Mouse (Mus musculus) CH12.LX (cell line): ENCODE data around the gene Nfix. TPM values are rescaled to one million over a fixed set of nuclear protein-coding genes. Genes with fewer than 3 reads are reported as not detected.

Source experiments
- DNase-seq: peaks from one replicate; pipeline ENCODE4 v3.0.0-alpha.2; 2013; ENCODE audit errors: extremely low read depth
- H3K27ac ChIP-seq: 2 replicates; pipeline ENCODE4 v1.5.1; 2012; ENCODE audit warnings: low read depth, mild to moderate bottlenecking, control low read depth, moderate library complexity; ENCODE audit not compliant: insufficient read depth
- H3K27me3 ChIP-seq: replicated peaks from 2 replicates; pipeline ENCODE3; 2012; ENCODE audit warnings: inconsistent platforms
- H3K36me3 ChIP-seq, 2 experiments: replicated peaks in 1 of 2; 2 replicates each; pipeline versions ENCODE3 to v1.6.1; 2012; ENCODE audit warnings: inconsistent platforms in 1 of 2, low read length in 1 of 2, mild to moderate bottlenecking in 1 of 2, mixed read lengths in 1 of 2, moderate library complexity in 1 of 2; ENCODE audit not compliant: control insufficient read depth in 1 of 2, insufficient read depth in 1 of 2
- H3K4me1 ChIP-seq, 2 experiments: 2 replicates each; pipeline ENCODE4 v1.6.1; 2012; ENCODE audit warnings: inconsistent platforms in 1 of 2, moderate library complexity in 1 of 2; ENCODE audit not compliant: insufficient read depth in 2 of 2, control insufficient read depth in 1 of 2
- H3K4me2 ChIP-seq: 2 replicates; pipeline ENCODE4 v1.6.1; 2012; ENCODE audit warnings: low read depth, mild to moderate bottlenecking, control low read depth; ENCODE audit not compliant: poor library complexity, insufficient read depth, severe bottlenecking
- H3K4me3 ChIP-seq, 3 experiments: fragments of 150-350 bp in 1 of 3; sonication (generic) in 1 of 3; replicated peaks in 1 of 3; 2 replicates each; pipeline versions ENCODE3 to v1.5.1; 2011 to 2012; ENCODE audit warnings: low read depth in 2 of 3, low read length in 2 of 3, mild to moderate bottlenecking in 2 of 3, moderate library complexity in 2 of 3, control low read depth in 1 of 3, improper control_type of control experiment in 1 of 3, inconsistent platforms in 1 of 3, mixed read lengths in 1 of 3; ENCODE audit not compliant: poor library complexity in 1 of 3
- H3K79me2 ChIP-seq: replicated peaks from 2 replicates; pipeline ENCODE4 v1.6.1; 2012; ENCODE audit warnings: mild to moderate bottlenecking, moderate library complexity; ENCODE audit not compliant: control insufficient read depth, poor library complexity, insufficient read depth, severe bottlenecking; ENCODE audit errors: extremely low read depth
- H3K9ac ChIP-seq: 2 replicates; pipeline ENCODE4 v1.6.1; 2012; ENCODE audit warnings: low read depth, mild to moderate bottlenecking, control low read depth, moderate library complexity; ENCODE audit not compliant: insufficient read depth
- H3K9me3 ChIP-seq: replicated peaks from 2 replicates; pipeline ENCODE3; 2012; ENCODE audit warnings: low read length, inconsistent platforms, mixed read lengths
- BHLHE40 ChIP-seq: IDR thresholded peaks from 2 replicates; pipeline ENCODE4 v1.6.1; 2011; ENCODE audit warnings: mild to moderate bottlenecking, low read depth, low read length, improper control_type of control experiment
- CHD1 ChIP-seq: IDR thresholded peaks from 2 replicates; pipeline ENCODE4 v1.6.1; 2012; ENCODE audit warnings: low read depth, low read length, improper control_type of control experiment, inconsistent platforms
- CHD2 ChIP-seq: IDR thresholded peaks from 2 replicates; pipeline ENCODE4 v1.6.1; 2011; ENCODE audit warnings: low read length, improper control_type of control experiment
- CTCF ChIP-seq, 2 experiments: IDR thresholded peaks in 1 of 2; conservative IDR thresholded peaks in 1 of 2; 2 replicates each; pipeline ENCODE4 v1.5.1; 2011 to 2012; ENCODE audit warnings: low read depth in 2 of 2, low read length in 2 of 2, improper control_type of control experiment in 1 of 2, inconsistent platforms in 1 of 2, mild to moderate bottlenecking in 1 of 2, moderate library complexity in 1 of 2
- E2F4 ChIP-seq: IDR thresholded peaks from 2 replicates; pipeline ENCODE4 v1.6.1; 2011; ENCODE audit warnings: low read depth, low read length, improper control_type of control experiment; ENCODE audit not compliant: insufficient replicate concordance
- EP300 ChIP-seq: IDR thresholded peaks from 2 replicates; pipeline ENCODE4 v1.6.1; 2011; ENCODE audit warnings: low read length, improper control_type of control experiment
- ETS1 ChIP-seq: conservative IDR thresholded peaks from 2 replicates; pipeline ENCODE4 v1.6.1; 2012; ENCODE audit warnings: low read depth, mild to moderate bottlenecking, inconsistent platforms, low read length, improper control_type of control experiment, moderate library complexity
- IRF4 ChIP-seq: IDR thresholded peaks from 2 replicates; pipeline ENCODE4 v1.6.1; 2014; ENCODE audit warnings: low read depth, mild to moderate bottlenecking, inconsistent platforms, low read length, improper control_type of control experiment
- JUN ChIP-seq: IDR thresholded peaks from 2 replicates; pipeline ENCODE4 v1.6.1; 2011; ENCODE audit warnings: low read depth, mild to moderate bottlenecking, low read length, improper control_type of control experiment, moderate library complexity; ENCODE audit not compliant: insufficient read depth
- JUND ChIP-seq: conservative IDR thresholded peaks from 2 replicates; pipeline ENCODE4 v1.6.1; 2011; ENCODE audit warnings: low read depth, low read length, improper control_type of control experiment
- MAX ChIP-seq: IDR thresholded peaks from 2 replicates; pipeline ENCODE4 v1.6.1; 2011; ENCODE audit warnings: low read length, improper control_type of control experiment
- MAZ ChIP-seq: IDR thresholded peaks from 2 replicates; pipeline ENCODE4 v1.6.1; 2012; ENCODE audit warnings: low read depth, mild to moderate bottlenecking, inconsistent platforms, low read length, improper control_type of control experiment, moderate library complexity
- MEF2A ChIP-seq: IDR thresholded peaks from 2 replicates; pipeline ENCODE4 v1.6.1; 2014; ENCODE audit warnings: low read depth, mild to moderate bottlenecking, inconsistent platforms, low read length, improper control_type of control experiment, borderline replicate concordance
- MXI1 ChIP-seq: IDR thresholded peaks from 2 replicates; pipeline ENCODE4 v1.6.1; 2011; ENCODE audit warnings: mild to moderate bottlenecking, low read depth, low read length, improper control_type of control experiment
- MYC ChIP-seq: IDR thresholded peaks from 2 replicates; pipeline ENCODE4 v1.6.1; 2011; ENCODE audit warnings: low read depth, mild to moderate bottlenecking, improper control_type of control experiment, low read length
- NRF1 ChIP-seq: IDR thresholded peaks from 2 replicates; pipeline ENCODE4 v1.6.1; 2014; ENCODE audit warnings: low read depth, mild to moderate bottlenecking, inconsistent platforms, low read length, improper control_type of control experiment, moderate library complexity
- PAX5 ChIP-seq: IDR thresholded peaks from 2 replicates; pipeline ENCODE4 v1.6.1; 2012; ENCODE audit warnings: low read length, inconsistent platforms, mixed read lengths
- POLR2AphosphoS2 ChIP-seq: IDR thresholded peaks from 2 replicates; pipeline ENCODE4 v1.6.1; 2011; ENCODE audit warnings: low read depth, low read length, improper control_type of control experiment
- RAD21 ChIP-seq: IDR thresholded peaks from 2 replicates; pipeline ENCODE4 v1.6.1; 2011; ENCODE audit warnings: low read depth, mild to moderate bottlenecking, low read length, improper control_type of control experiment, moderate library complexity
- RCOR1 ChIP-seq: conservative IDR thresholded peaks from 2 replicates; pipeline ENCODE4 v1.6.1; 2012; ENCODE audit warnings: low read depth, mild to moderate bottlenecking, inconsistent platforms, low read length, improper control_type of control experiment
- SIN3A ChIP-seq: IDR thresholded peaks from 2 replicates; pipeline ENCODE4 v1.6.1; 2012; ENCODE audit warnings: low read length, improper control_type of control experiment, inconsistent platforms
- SMC3 ChIP-seq: IDR thresholded peaks from 2 replicates; pipeline ENCODE4 v1.6.1; 2011; ENCODE audit warnings: low read depth, low read length, improper control_type of control experiment
- TBP ChIP-seq: conservative IDR thresholded peaks from 2 replicates; pipeline ENCODE4 v1.6.1; 2011; ENCODE audit warnings: low read depth, low read length, improper control_type of control experiment
- TCF12 ChIP-seq: IDR thresholded peaks from 2 replicates; pipeline ENCODE4 v1.6.1; 2014; ENCODE audit warnings: low read depth, mild to moderate bottlenecking, inconsistent platforms, low read length, improper control_type of control experiment
- UBTF ChIP-seq: IDR thresholded peaks from 2 replicates; pipeline ENCODE4 v1.6.1; 2012; ENCODE audit warnings: low read depth, mild to moderate bottlenecking, inconsistent platforms, low read length, improper control_type of control experiment, moderate library complexity
- USF1 ChIP-seq: IDR thresholded peaks from 2 replicates; pipeline ENCODE4 v1.6.1; 2014; ENCODE audit warnings: low read depth, mild to moderate bottlenecking, inconsistent platforms, low read length, improper control_type of control experiment
- ZKSCAN1 ChIP-seq: IDR thresholded peaks from 2 replicates; pipeline ENCODE4 v1.6.1; 2012; ENCODE audit warnings: low read depth, inconsistent platforms, low read length, improper control_type of control experiment, borderline replicate concordance
- ZMIZ1 ChIP-seq: IDR thresholded peaks from 2 replicates; pipeline ENCODE4 v1.6.1; 2012; ENCODE audit warnings: low read depth, mild to moderate bottlenecking, inconsistent platforms, low read length, improper control_type of control experiment
- ZNF384 ChIP-seq: IDR thresholded peaks from 2 replicates; pipeline ENCODE4 v1.6.1; 2012; ENCODE audit warnings: low read depth, low read length, improper control_type of control experiment, inconsistent platforms
- dilution Hi-C: fragments of 300-500 bp; cut with MboI; formaldehyde crosslinking; loops from 2 replicates; pipeline ENCODE4 v1.14.3; 2020; ENCODE audit warnings: low sequenced_read_pairs; ENCODE audit not compliant: extremely low pct_unique_long_range_greater_than_20kb, extremely low pct_ligation_motif_present
- in situ Hi-C: fragments of 300-500 bp; cut with MboI; formaldehyde crosslinking; loops from 3 replicates; pipeline ENCODE4 v1.14.3; 2019; ENCODE audit warnings: low sequenced_read_pairs, low pct_ligation_motif_present, low pct_unique_long_range_greater_than_20kb, mixed read lengths
- polyA plus RNA-seq: library from polyadenylated mRNA; unstranded; fragments of >175 nt; gene quantifications from 2 replicates; pipeline ENCODE4 v1.2.1, GENCODE M21; 2012; ENCODE audit warnings: low read depth; ENCODE audit not compliant: insufficient read length
- total RNA-seq, 2 experiments: library from RNA; depleted of rRNA; stranded (reverse); fragments of 300-350 nt in 1 of 2; fragments of >200 nt in 1 of 2; gene quantifications; 2 replicates each; pipeline ENCODE4 v1.2.3; 2012 to 2014

Nfix gene
- total and polyA plus RNA-seq, 3 experiments: 0.09 to 10.5 (median 1.1) TPM

DNA sequence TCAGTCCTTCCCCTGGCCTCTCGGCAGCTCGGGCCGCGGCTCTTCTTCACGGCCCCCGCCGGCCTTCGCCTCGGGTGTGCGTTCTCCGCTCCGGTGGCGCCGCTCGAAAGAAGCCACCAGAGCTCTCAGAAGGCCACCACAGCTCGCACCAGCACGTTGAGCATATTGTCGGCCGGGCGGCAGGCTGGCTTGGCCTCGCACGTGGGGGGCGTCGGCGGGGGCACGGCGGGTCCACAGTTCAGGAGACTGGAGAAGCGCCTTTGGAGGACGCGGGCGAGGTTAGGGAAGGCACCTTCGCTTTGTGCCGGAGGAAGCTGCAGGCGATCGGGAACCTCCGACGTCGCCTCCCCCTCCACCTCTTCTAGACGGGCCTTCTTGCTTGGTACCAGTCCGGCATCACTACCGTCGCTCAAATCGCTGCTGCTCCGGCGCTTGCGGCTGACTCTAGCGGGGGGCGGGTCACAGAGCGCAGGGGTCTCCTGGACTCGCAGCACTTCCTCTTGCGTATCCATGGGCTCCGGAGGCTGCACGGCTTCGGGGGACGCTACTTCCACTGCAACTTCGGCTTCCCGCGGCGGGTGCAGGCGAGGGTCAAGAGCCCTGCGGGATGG, 138.1 kb downstream of the Nfix start:
- in situ Hi-C loops: no loop called here
- Histone ChIP-seq H3K9ac (peak overlapping the region; percentile 95), H3K4me3 (peak overlapping the region; percentile 68 to 97 (median 80)), H3K4me1 (peaks cover 8 to 41% of the 10 kb centered on the region in 2 experiments), H3K36me3 (peaks cover 0 to 4% of the 10 kb centered on the region in 2 experiments), H3K9me3 (no peaks in the 10 kb centered on the region), H3K4me2 (0 out of 2 replicates have a peak overlapping the region, but pooled peaks have one; percentile 82)
- dilution Hi-C loops: no loop called here
- peak; percentile 49 for DNase-seq
- no peak for TF ChIP-seq CTCF (conservative IDR thresholded peaks at IDR 0.05 in 1 of 2, IDR thresholded peaks at IDR 0.05 in 1 of 2; ENCODE audit: low read depth in 2 of 2, low read length in 2 of 2)
- TF ChIP-seq MAX: peak; percentile 20; the same call in 1 of the 2 replicates
- 0 out of 2 replicates have a peak, but pooled peaks have one; percentile 49 for TF ChIP-seq MAZ
- TF ChIP-seq UBTF: peak; percentile 61; the same call in 1 of the 2 replicates
- no peak for TF ChIP-seq RCOR1
- TF ChIP-seq PAX5: no peak
- TF ChIP-seq CHD1: peak; percentile 79; the same call in 1 of the 2 replicates
- TF ChIP-seq USF1: no peak
- TF ChIP-seq SIN3A: no peak; the same call in 1 of the 2 replicates
- TF ChIP-seq, all 38 proteins: peak for 4
- H3K27me3 ChIP-seq: no peaks in the 10 kb centered on the region
- peak overlapping the region; percentile 97 for H3K27ac ChIP-seq
- peaks cover 23% of the 10 kb centered on the region for H3K79me2 ChIP-seq

- dilution Hi-C loops (no loop called here), in situ Hi-C loops (no loop called here)
- H3K27me3 ChIP-seq: no peaks in the 10 kb centered on the region
- H3K4me1 ChIP-seq: peaks cover 10 to 41% of the 10 kb centered on the region in 2 experiments
- H3K4me2 ChIP-seq: peak overlapping the region; percentile 82; the same call in 1 of the 2 replicates
- H3K79me2 ChIP-seq: peaks cover 23% of the 10 kb centered on the region
- H3K9me3 ChIP-seq: no peaks in the 10 kb centered on the region
- peak overlapping the region; percentile 68 to 97 (median 80) for H3K4me3 ChIP-seq
- DNase-seq: peak; percentile 78
- H3K36me3 ChIP-seq: no peaks in the 10 kb centered on the region
- H3K27ac ChIP-seq: peak overlapping the region; percentile 97
- peak overlapping the region; percentile 95 for H3K9ac ChIP-seq
- peak; percentile 70; the same call in 1 of the 2 replicates for TF ChIP-seq TCF12
- peak; percentile 44 for TF ChIP-seq EP300
- peak; percentile 57 for TF ChIP-seq ZMIZ1
- no peak for TF ChIP-seq RAD21
- no peak for TF ChIP-seq CHD1
- TF ChIP-seq BHLHE40: peak; percentile 87
- peak; percentile 61; the same call in 1 of the 2 replicates for TF ChIP-seq MXI1
- TF ChIP-seq E2F4: no peak
- TF ChIP-seq JUND: no peak
- 0 out of 2 replicates have a peak, but pooled peaks have one; percentile 4 for TF ChIP-seq SMC3
- TF ChIP-seq MYC: peak; percentile 84
- peak; percentile 6; the same call in 1 of the 2 replicates for TF ChIP-seq UBTF
- no peak for TF ChIP-seq ZKSCAN1
- no peak for TF ChIP-seq ZNF384
- peak; percentile 70 for TF ChIP-seq IRF4
- peak; percentile 82 for TF ChIP-seq MAZ
- no peak for TF ChIP-seq USF1
- no peak for TF ChIP-seq POLR2AphosphoS2
- no peak for TF ChIP-seq JUN
- TF ChIP-seq NRF1: peak; percentile 46; the same call in 1 of the 2 replicates
- TF ChIP-seq PAX5: no peak
- peak; percentile 78 for TF ChIP-seq MAX
- TF ChIP-seq TBP: 0 out of 2 replicates have a peak, but pooled peaks have one; percentile 32
- TF ChIP-seq ETS1: peak; percentile 84
- TF ChIP-seq CTCF (conservative IDR thresholded peaks at IDR 0.05 in 1 of 2, IDR thresholded peaks at IDR 0.05 in 1 of 2; ENCODE audit: low read depth in 2 of 2, low read length in 2 of 2): no peak
- peak; percentile 70; the same call in 1 of the 2 replicates for TF ChIP-seq MEF2A
- TF ChIP-seq CHD2: peak; percentile 69
These were observed 138.7 kb downstream of the Nfix start for GRCm38 (mm10) chr8:84661458-84661871.
